Mouse (Mus musculus): ENCODE results near the gene Ccdc137. TPM values are rescaled to one million over a fixed set of nuclear protein-coding genes. Genes with fewer than 3 reads are reported as not detected.

Ccdc137 gene
- total RNA-seq, 2 experiments from 2014 or later, result 22.5 to 22.7 TPM

DNA sequence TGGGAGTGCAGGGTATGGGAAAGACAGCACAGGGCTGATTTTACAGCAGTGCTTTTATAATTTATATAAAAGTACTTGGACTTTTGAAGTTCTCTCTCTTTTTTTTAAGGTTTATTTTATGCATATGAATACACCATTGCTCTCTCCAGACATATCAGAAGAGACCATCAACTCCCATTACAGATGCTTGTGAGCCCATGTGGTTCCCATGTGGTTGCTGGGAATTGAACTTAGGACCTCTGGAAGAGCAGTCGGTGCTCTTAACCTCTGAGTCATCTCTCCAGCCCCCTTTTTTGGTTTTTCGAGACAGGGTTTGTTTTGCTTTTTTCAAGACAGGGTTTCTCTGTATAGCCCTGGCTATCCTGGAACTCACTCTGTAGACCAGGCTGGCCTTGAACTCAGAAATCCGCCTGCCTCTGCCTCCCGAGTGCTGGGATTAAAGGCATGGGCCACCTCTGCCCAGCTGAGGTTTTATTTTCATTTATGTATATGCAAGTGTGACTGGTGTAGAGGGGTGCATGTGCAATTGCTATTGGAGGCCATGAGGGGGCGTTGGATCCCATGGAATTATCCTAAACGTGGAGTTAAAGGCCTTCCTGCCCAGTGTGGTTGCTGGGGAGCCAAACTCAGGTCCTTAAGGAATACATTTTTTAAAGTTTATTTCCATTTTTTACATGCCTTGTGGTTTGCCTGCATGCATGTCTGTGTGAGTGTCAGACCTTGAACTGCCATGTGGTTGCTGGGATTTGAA, 1.1 kb downstream of the Ccdc137 start:
- no peak for DNase-seq (ENCODE audit: low spot score in 2 of 2)

DNA sequence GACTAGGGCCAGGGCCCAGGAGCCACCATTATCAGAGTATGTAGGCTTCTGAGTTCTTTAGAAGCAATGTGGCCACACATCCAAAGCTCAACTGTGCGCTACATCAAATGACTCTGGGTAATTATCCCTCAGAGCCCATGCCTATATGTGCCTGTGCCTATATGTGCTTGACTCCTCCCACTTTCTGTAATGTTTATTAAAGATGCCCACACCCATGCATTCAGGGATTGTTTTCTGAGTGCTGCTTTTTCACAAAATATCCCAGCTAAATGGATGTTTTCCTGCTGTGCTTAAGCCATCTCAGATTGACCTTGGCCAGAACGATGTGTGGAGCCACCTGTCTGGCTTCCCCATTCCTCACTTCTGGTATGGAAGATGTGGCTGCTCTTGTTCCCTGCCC, 5.6 kb downstream of the Ccdc137 start:
- no peak for DNase-seq (ENCODE audit: low spot score in 2 of 2)

DNA sequence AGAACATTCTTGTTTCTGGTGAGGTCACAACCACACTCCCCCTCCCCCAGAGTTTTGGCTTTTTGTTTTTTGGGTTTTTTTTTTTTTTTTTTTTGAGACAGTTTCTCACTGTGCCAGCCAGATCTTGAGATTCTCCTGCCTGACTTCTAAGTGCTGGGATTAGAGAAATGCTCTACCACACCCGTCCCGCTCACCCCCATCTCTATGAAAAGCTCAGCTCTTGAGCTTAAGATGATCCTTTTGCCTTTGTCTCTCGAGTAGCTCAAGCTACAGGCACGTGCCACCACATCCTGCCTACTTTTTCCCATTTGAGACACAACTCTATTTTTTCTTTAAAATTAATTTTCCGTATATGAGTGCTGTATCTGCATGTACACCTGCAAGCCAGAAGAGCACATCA, 6.5 kb downstream of the Ccdc137 start:
- DNase-seq (ENCODE audit: low spot score in 2 of 2), result no peak

DNA sequence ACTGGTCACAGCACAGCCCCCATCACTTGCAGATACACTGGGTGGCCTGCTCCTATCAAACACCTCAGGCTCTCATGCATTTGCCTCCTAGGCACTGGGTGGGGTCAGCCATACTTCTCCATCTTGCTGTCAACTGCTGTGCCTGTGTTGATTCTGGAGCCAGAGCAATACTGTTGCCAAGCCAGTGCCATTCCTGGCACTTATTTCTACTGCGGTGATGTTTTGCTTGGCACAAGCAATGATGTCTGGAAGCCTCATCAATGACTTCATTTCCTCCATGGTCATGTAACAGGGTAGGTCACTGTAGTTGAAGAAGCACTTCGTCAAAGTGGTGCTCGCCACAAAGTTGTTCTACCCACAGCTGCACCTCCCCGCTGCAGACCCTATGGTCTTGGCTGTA, 7.6 kb downstream of the Ccdc137 start:
- no peak for DNase-seq (ENCODE audit: low spot score in 2 of 2)

DNA sequence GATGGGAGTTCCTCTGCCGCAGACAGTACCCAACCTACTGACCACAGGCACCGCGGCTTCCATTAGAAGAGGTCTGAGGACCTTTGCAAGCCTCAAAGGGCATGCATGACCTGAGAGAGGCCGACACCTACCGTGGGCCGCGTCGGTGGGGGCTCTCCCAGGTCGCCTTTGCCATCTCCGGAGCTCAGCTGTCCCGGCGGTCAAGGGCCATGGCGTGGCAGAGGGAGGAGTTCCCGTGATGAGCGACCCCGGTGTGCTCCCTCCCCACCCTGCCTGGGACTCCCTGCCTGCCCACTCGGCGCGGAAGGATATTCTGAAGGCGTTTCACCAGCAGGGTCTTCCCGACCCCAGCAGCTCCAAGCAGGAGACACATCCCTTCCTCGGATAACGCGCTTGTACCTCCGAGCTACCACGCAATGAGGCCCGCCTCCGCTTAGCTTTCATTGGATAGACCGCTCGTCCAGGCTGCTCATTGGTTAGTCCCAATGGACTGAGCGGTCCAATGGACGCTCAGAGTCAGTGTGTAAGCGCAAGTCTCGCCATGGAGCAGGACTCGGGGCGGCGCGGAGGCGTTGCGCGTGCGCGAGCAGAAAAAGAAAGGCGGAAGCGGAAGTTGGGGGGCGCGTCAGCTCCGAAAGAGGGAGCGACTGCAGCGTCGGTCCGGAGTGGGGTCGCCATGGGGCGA, 9.3 kb downstream of the Ccdc137 start, which contains the start of gene Arl16:
Arl16 (minus strand) TSS at position 557 of the 685 bp plus-strand sequence.
- peak; percentile 89 to 97 for DNase-seq (ENCODE audit: low spot score in 2 of 2)

DNA sequence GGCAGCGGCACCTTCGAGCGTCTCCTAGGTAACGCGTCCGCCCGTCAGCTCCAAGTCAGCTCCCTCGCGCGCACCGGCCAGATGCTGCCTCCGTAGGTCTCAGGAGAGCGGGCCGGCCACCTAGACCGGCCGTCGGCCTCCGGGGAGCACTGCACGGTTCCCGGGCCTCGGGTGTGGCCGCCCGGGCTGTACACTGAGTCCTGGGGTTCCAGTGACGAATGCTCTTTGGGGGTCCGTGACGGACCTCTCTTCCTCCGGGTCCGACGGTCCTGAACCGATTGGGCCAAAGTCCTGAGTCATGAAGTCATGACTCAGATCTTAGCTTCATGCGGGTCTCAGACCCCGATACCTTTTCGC, 9.8 kb downstream of the Ccdc137 start:
- no peak for DNase-seq (ENCODE audit: low spot score in 2 of 2)

DNA sequence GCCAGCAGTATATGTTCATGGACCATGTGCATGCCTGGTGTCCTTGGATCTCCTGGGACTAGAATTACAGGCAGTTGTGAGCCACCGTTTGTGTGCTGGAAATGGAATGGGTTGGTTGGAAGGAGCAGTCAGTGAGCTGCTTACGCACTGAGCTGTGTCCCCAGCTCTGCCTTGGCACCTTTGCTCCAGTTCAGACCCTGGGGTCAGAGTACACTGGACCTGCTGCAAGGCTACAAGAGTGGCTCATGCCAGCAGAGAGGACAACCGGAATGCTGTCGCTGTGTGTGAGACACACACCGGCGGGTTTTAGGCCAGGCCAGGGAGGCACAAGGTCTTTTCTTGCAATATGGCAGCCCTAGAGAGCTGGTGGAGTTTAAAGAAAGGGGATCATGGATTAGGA, 14.1 kb downstream of the Ccdc137 start:
- DNase-seq (ENCODE audit: low spot score in 2 of 2), result no peak

DNA sequence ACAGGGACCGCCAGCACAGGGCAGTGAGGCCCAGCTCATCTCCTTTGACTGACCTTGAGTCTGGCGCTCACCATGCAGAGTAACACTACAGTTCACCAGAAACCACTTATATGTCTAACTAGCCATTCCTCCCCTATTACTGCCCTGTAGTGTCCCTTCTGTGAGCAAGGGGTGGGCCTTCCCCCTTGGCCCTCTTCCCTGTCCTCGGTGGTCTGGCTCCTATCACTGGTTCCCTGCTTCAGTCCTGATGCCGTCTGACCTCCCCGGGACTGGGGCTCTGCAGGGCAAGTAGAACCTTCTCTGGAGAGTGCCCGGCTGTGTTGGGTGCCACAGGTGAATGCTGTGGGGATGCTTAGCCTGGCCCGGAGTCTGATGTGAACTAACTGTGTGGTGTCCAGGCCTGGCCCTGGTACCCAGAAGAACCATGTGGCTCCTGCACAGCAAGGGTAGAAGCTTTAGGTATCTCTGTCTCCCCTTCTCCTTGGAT, 25.6 kb downstream of the Ccdc137 start:
- no peak for DNase-seq (ENCODE audit: low spot score in 2 of 2)

DNA sequence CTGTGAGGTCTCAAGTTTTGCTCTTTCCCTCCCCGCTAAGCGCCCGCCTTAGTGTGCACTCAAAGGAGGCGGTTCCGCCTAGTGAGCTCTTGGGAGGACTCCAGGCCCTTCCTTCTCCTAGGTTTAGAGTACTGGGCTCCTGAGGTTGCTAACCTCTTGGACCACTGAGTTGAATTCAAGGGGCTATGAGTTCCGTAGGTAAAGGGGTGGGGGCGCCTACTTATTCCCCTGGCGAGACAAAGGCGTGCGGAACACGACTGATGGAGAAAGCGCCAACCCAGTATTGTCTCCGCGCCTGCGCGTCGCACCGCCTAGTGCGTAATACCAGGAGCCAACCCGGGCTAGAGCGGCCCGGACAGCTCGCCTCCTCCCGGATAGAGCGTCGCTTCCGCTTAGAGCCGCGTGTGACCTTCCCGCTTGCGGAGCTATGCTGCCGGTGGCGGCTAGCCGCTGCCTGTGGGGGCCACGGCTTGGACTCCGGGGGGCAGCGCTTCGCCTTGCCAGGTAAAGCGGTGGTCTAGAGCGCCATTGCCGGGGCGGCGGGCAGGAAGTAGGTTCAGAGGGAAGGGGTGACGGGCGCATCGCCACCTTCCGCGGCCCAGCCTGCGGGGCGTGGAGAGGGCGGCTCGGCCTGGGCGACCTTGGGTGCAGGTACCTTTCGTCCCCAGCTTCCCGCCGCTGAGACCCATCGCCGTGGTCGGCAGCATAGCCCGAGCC, 26.5 kb downstream of the Ccdc137 start, which contains the start of gene Mrpl12:
Mrpl12 (plus strand) TSS at position 349 of the 717 bp plus-strand sequence.
- DNase-seq (ENCODE audit: low spot score in 2 of 2), result peak; percentile 88 to 93

DNA sequence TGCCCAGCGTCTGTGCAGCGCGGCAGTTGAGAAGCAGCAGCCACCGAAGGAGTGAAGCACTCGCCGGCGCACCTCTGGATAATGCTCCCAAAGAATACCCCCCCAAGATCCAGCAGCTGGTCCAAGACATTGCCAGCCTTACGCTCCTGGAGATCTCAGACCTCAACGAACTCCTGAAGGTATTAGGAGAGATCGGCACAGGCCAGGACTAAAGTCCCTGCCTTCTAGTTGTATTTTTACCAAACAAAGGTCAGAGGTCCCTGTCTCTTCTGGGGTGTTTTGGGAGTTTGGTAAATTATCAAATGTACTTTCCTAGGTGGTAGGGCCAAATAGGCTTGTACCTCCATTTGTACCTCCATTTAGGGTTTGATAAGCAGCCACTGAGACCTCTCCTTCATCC, 27.3 kb downstream of the Ccdc137 start:
- DNase-seq (ENCODE audit: low spot score in 2 of 2), result no peak

DNA sequence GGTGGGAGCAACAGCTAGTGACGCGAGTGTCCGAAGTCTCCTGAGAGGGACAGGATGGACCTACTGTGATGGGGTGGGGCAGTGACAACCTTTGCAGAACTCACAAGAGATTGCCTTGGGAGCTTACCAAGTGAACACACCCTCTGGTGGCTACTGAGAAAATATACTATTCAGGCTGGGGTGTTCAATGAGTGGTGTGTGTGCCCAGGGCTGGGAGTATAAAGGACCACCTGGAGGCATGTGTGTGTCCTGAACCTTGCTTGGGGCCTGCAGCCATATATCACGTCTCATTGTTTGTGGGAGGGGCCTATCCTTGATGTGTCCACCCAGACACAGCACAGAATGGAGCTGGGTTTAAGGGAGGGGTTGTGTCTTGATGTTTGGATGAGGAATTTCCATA, 30.6 kb downstream of the Ccdc137 start:
- DNase-seq (ENCODE audit: low spot score in 2 of 2), result no peak

DNA sequence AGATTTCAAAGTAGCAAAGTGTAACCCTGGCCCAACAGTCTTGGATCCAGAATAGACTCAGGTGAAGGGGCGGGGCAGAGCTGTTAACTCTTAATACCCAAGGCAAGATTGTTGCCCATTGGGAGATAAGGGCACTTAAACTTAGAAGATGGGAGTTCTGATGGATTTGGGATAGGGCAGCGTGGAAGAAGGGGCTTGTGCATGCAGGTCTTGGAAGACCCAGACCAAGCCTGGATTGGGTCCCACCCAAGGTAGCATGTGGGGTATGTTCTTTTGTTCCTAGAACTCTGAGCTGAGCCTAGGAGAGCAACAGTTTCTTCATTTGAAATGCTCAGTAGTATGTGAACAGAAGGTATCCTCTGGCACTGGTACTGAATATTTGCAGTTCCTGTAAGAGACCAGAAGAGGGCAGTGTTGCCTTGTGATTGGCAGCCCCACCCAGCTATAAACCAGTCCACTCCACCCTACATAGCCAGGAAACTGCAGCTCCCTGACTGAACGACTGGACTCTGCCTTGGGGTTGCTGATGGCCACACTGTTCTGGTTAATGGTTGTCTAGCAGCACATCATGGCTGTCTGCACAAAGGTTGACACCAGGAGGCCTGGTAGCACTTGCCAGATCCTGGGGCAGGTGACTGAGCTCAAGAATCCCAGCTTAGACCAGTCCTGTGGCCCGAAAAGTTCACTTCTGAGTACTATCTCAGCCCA, 31.3 kb downstream of the Ccdc137 start:
- peak; percentile 60 to 88 for DNase-seq (ENCODE audit: low spot score in 2 of 2)

DNA sequence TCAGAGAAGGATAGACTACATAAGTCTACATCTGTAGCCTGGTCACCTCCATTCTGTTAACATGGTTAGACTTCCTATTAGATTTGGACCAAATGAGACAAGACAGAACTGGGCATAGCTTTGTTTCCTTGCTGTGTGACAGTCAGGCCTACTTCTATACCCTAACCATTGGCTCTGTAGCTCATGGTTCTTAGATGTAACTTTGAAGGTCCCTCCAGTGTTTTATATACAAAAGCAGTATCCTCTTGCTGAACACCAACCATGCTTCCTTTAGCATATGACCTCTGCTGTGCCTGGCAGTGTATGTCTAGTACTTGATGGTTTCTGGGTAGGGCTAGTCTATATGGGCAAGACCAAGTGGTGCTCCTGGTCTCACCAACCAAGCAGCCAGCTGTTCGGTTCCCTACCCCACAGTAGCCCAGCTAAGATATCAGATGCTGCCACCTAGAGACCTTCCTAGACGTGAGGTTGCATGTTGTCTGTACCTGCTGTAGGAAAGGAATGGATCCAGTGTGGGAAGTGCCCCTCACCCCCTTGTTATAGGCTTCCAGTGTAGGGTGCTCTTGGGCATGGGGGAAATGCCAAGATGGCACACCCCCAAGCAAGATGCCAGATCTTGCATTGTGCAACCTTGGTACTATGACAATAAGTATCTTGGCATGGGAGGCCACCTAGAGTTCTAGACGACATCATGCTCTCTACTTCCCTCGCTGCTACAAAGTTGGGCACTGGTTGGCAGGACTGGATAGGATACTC, 32.6 kb downstream of the Ccdc137 start:
- no peak for DNase-seq (ENCODE audit: low spot score in 2 of 2)

DNA sequence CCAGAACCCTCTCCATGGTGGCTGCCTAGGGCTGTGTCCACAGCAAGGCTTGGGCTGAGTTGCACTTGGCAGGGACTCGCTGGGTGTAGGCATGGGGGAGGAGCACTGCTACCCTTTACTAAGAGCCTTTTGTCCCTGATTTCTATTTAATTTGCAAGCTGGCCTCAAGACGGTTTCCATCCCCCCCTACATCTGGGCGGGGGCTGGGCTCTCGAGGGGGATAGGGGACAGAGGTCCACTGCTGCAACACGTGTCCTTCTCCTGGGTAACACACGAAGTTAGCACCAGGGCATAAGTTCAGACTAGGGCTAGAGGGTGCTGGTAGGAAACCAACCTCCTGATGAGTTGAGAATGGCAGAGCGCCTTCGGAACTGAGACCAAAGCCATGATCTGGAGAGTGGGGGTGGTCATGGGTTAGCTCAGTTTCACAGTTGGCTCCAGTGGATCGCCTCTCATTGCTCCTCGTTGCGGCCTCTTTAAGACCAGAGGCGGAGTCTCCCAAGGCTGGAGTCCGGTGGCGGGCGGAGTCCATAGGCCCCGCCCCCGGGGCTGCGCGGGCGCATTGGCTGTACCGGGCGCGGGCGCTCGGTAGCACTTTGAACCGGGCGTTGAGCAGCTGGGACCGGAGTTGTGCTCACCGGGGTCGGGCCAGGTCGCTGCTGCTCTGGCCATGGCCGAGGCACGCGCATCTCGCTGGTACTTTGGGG, 33.6 kb downstream of the Ccdc137 start, which contains the start of gene Slc25a10:
Slc25a10 (plus strand) TSS at position 524 of the 707 bp plus-strand sequence.
- peak; percentile 81 to 88 for DNase-seq (ENCODE audit: low spot score in 2 of 2)

DNA sequence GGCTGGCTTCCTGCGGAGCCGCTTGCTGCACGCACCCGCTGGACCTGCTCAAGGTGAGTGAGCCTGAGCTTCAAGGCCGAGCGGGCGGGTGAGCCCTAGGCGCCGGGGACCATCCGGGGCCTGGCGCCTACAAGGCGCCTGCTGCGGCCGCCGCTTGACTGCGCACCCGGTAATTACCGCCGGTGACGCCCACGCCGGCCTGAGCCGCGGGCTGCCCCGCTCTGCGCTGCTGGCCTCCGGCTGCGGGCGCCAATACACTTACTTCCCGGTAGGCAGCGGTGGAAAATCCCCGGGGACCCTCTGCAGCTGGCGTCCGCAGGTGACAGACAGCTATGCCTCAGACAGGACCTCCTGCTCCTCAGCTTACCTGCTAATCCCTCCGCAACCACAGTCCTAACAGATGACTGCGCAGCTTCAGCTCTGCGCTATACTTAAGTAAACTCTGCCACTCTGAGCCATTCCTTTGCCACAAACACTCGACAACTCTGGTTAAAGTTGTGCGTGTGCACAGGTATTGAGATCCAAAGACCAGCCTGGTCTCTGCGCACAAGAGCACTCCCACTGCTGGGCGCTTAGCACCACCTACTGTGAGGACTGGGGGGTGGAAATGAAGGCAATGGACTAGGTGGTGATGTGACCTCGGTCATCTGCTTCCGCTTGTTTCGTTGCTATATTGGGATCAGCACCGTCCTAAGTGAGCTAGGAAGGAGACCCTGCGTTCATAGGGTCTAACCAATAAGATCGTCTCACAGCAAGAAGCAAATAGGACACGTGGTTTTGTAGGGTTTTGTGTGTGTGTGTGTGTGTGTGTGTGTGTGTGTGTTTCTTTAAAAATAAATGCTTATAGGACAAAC, 34.3 kb downstream of the Ccdc137 start:
- DNase-seq (ENCODE audit: low spot score in 2 of 2), result peak in 1 of 2 experiments; percentile 32

DNA sequence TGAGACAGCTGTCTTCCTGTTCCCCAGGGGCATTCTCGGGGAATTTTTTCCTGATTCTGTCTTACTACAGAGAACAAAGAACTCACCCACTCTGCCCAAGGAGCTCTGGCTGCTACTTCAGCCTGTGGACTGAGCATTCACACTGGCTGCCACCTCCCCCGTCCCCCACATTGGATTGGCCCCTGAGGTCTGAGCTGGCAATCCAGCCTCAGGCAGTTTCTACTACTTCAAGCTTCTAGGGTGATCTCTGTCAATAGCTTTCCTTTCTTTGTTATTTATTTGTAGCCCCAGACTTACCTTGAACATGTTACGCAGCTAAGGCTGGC, 34.9 kb downstream of the Ccdc137 start:
- no peak for DNase-seq (ENCODE audit: low spot score in 2 of 2)

DNA sequence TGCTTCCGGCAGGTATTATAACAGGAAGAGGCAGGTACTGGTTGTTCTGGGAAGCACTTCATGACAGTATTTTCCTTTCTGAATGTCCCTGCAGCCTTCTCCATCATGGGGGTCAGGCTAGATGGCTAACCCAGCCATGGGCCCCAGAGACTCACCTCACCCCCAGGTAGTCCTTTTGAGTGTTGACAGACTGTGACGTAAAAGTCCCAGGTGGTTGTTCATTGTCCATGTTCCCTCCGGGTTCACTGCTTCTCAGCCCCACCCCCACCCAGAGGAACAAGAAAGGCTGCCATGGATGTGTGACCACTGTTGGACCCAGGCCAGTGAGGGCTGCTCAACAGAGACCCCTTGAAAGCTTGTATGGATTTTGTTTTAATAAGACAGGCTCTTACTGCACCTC, 35.4 kb downstream of the Ccdc137 start:
- no peak for DNase-seq (ENCODE audit: low spot score in 2 of 2)

DNA sequence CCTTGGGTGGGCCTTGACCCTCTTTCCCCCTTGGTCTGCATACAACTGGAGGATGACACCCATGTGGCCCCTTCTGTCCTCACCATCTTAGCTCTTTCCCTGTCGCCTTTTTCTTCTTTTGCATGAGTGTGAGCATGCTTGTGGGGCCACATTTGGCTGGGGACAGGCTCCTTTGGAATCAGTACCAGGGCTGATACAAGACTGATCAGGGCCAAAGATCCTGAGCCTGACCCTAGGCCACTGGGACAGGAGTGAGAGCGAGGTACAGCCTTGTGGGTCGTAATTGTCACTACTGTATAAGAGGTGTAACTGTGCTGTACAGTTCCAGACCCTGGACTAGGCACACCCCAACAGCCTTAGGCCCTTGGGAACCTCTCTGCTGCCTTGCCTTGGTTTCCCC, 36.0 kb downstream of the Ccdc137 start:
- DNase-seq (ENCODE audit: low spot score in 2 of 2), result no peak

DNA sequence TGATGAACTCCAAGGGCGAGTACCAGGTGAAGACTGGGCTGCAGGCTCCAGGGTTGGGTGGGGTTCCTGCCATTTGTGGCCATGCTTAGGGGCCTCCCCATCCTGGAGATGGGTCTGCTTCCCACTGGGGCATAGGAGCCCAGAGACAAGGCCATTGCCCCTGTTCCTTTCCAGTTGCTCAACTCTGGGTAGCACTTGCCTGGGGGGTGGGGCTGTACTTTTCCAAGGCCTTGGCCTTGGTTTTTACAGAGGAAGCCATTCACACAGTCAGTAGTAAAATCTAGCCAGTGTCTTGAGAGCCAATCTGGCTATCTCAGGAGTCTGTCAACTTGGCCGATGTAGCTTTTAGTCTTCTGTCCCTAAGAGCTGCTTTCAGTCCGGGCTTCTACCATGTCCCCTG, 39.5 kb downstream of the Ccdc137 start:
- DNase-seq (ENCODE audit: low spot score in 2 of 2), result no peak

Data from layer of hippocampus, postnatal 14 days (tissue).